Mouse (Mus musculus) MEL (cell line): ENCODE measurements around the gene Gm10306. TPM values are rescaled to one million over a fixed set of nuclear protein-coding genes. Genes with fewer than 3 reads are reported as not detected.

Experiments
- DNase-seq: peaks from one replicate; pipeline ENCODE4 v3.0.0; 2011; ENCODE audit warnings: low read depth, low spot score
- H3K27ac ChIP-seq: 2 replicates; pipeline ENCODE4 v1.5.1; 2012; ENCODE audit warnings: low read depth, mild to moderate bottlenecking, control low read depth, low read length, moderate library complexity; ENCODE audit not compliant: control insufficient read depth
- H3K27me3 ChIP-seq, 2 experiments: fragments of 150-350 bp in 1 of 2; sonication (generic) in 1 of 2; 2 replicates each; pipeline ENCODE4 v1.6.1; 2012; ENCODE audit warnings: low read length in 2 of 2, mild to moderate bottlenecking in 2 of 2, improper control_type of control experiment in 1 of 2, moderate library complexity in 1 of 2; ENCODE audit not compliant: insufficient read depth in 2 of 2, control insufficient read depth in 1 of 2
- H3K36me3 ChIP-seq, 2 experiments: 2 replicates each; pipeline ENCODE4 v1.6.1; 2012 to 2014; ENCODE audit warnings: low read length in 2 of 2, improper control_type of control experiment in 1 of 2, inconsistent platforms in 1 of 2, mild to moderate bottlenecking in 1 of 2; ENCODE audit not compliant: insufficient read depth in 2 of 2, control insufficient read depth in 1 of 2
- H3K4me1 ChIP-seq, 2 experiments: fragments of 150-350 bp in 1 of 2; sonication (generic) in 1 of 2; 2 replicates each; pipeline ENCODE4 v1.6.1; 2012; ENCODE audit warnings: low read length in 2 of 2, improper control_type of control experiment in 1 of 2, mild to moderate bottlenecking in 1 of 2; ENCODE audit not compliant: insufficient read depth in 2 of 2, control insufficient read depth in 1 of 2
- H3K4me3 ChIP-seq, 2 experiments: fragments of 150-350 bp in 1 of 2; sonication (generic) in 1 of 2; 2 replicates each; pipeline ENCODE4 v1.5.1; 2012; ENCODE audit warnings: low read depth in 2 of 2, low read length in 2 of 2, mild to moderate bottlenecking in 2 of 2, moderate library complexity in 2 of 2, control low read depth in 1 of 2, improper control_type of control experiment in 1 of 2; ENCODE audit not compliant: control insufficient read depth in 1 of 2, insufficient read depth in 1 of 2
- H3K79me2 ChIP-seq: 2 replicates; pipeline ENCODE4 v1.6.1; 2012; ENCODE audit warnings: mild to moderate bottlenecking, low read length, moderate library complexity; ENCODE audit not compliant: control insufficient read depth, poor library complexity, insufficient read depth
- H3K9ac ChIP-seq: 2 replicates; pipeline ENCODE4 v1.6.1; 2012; ENCODE audit warnings: low read depth, mild to moderate bottlenecking, control low read depth, low read length, moderate library complexity; ENCODE audit not compliant: control insufficient read depth, poor library complexity, severe bottlenecking
- H3K9me3 ChIP-seq: fragments of 150-350 bp; sonication (generic); replicated peaks from 2 replicates; pipeline ENCODE4 v1.6.1; 2012; ENCODE audit warnings: mild to moderate bottlenecking, low read length, improper control_type of control experiment, moderate library complexity; ENCODE audit not compliant: insufficient read depth
- CHD1 ChIP-seq: IDR thresholded peaks from 2 replicates; pipeline ENCODE4 v1.6.1; 2012; ENCODE audit warnings: low read depth, mild to moderate bottlenecking, inconsistent platforms, low read length, improper control_type of control experiment
- CHD2 ChIP-seq: IDR thresholded peaks from 2 replicates; pipeline ENCODE4 v1.6.1; 2011; ENCODE audit warnings: low read length, improper control_type of control experiment
- CTCF ChIP-seq, 3 experiments: IDR thresholded peaks in 2 of 3; conservative IDR thresholded peaks in 1 of 3; 2 replicates each; pipeline ENCODE4 v1.5.1; 2011 to 2012; ENCODE audit warnings: low read length in 3 of 3, low read depth in 2 of 3, mild to moderate bottlenecking in 2 of 3, improper control_type of control experiment in 1 of 3, inconsistent platforms in 1 of 3, mixed read lengths in 1 of 3, moderate library complexity in 1 of 3; ENCODE audit not compliant: control insufficient read depth in 1 of 3, insufficient read depth in 1 of 3, poor library complexity in 1 of 3, severe bottlenecking in 1 of 3
- E2F4 ChIP-seq: IDR thresholded peaks from 2 replicates; pipeline ENCODE4 v1.6.1; 2011; ENCODE audit warnings: low read depth, low read length, improper control_type of control experiment, borderline replicate concordance
- EP300 ChIP-seq, 2 experiments: IDR thresholded peaks; 2 replicates each; pipeline ENCODE4 v1.6.1; 2011; ENCODE audit warnings: improper control_type of control experiment in 2 of 2, low read length in 2 of 2, low read depth in 1 of 2, mild to moderate bottlenecking in 1 of 2
- ETS1 ChIP-seq: IDR thresholded peaks from 2 replicates; pipeline ENCODE4 v1.6.1; 2012; ENCODE audit warnings: low read depth, mild to moderate bottlenecking, inconsistent platforms, low read length, improper control_type of control experiment, moderate library complexity
- KAT2A ChIP-seq: conservative IDR thresholded peaks from 2 replicates; pipeline ENCODE4 v1.6.1; 2012; ENCODE audit warnings: low read depth, low read length, improper control_type of control experiment, inconsistent platforms
- MAFK ChIP-seq: IDR thresholded peaks from 2 replicates; pipeline ENCODE4 v1.6.1; 2011; ENCODE audit warnings: low read depth, mild to moderate bottlenecking, low read length, improper control_type of control experiment, borderline replicate concordance
- MAX ChIP-seq: IDR thresholded peaks from 2 replicates; pipeline ENCODE4 v1.6.1; 2011; ENCODE audit warnings: low read length, improper control_type of control experiment
- MEF2A ChIP-seq: IDR thresholded peaks from 2 replicates; pipeline ENCODE4 v1.6.1; 2014; ENCODE audit warnings: low read depth, mild to moderate bottlenecking, inconsistent platforms, low read length, improper control_type of control experiment; ENCODE audit not compliant: poor library complexity, insufficient replicate concordance, severe bottlenecking; ENCODE audit errors: extremely low read depth
- NELFE ChIP-seq: IDR thresholded peaks from 2 replicates; pipeline ENCODE4 v1.6.1; 2011; ENCODE audit warnings: low read depth, low read length, improper control_type of control experiment
- POLR2AphosphoS2 ChIP-seq: IDR thresholded peaks from 2 replicates; pipeline ENCODE4 v1.6.1; 2011; ENCODE audit warnings: low read length, improper control_type of control experiment
- POLR2AphosphoS5 ChIP-seq: IDR thresholded peaks from 2 replicates; pipeline ENCODE4 v1.6.1; 2012; ENCODE audit warnings: low read depth, borderline replicate concordance, mild to moderate bottlenecking, inconsistent platforms, low read length, moderate library complexity, mixed read lengths
- RAD21 ChIP-seq: IDR thresholded peaks from 2 replicates; pipeline ENCODE4 v1.6.1; 2011; ENCODE audit warnings: mild to moderate bottlenecking, low read depth, low read length, improper control_type of control experiment
- SIN3A ChIP-seq: IDR thresholded peaks from 2 replicates; pipeline ENCODE4 v1.6.1; 2012; ENCODE audit warnings: low read length, improper control_type of control experiment, inconsistent platforms
- SMC3 ChIP-seq: IDR thresholded peaks from 2 replicates; pipeline ENCODE4 v1.6.1; 2011; ENCODE audit warnings: low read depth, low read length, improper control_type of control experiment
- TAL1 ChIP-seq: IDR thresholded peaks from 2 replicates; pipeline ENCODE4 v1.6.1; 2012; ENCODE audit warnings: mild to moderate bottlenecking, inconsistent platforms, low read length, moderate library complexity, mixed read lengths
- TBP ChIP-seq: IDR thresholded peaks from 2 replicates; pipeline ENCODE4 v1.8.0; 2011; ENCODE audit warnings: low read depth, low read length, improper control_type of control experiment
- UBTF ChIP-seq: IDR thresholded peaks from 2 replicates; pipeline ENCODE4 v1.6.1; 2012; ENCODE audit warnings: low read depth, mild to moderate bottlenecking, inconsistent platforms, low read length, improper control_type of control experiment, moderate library complexity, borderline replicate concordance; ENCODE audit not compliant: insufficient read depth
- USF1 ChIP-seq: IDR thresholded peaks from 2 replicates; pipeline ENCODE4 v1.6.1; 2014; ENCODE audit warnings: low read depth, mild to moderate bottlenecking, inconsistent platforms, low read length, improper control_type of control experiment, moderate library complexity
- USF2 ChIP-seq, 2 experiments: IDR thresholded peaks; 2 replicates each; pipeline ENCODE4 v1.6.1; 2011 to 2012; ENCODE audit warnings: improper control_type of control experiment in 2 of 2, low read length in 2 of 2, borderline replicate concordance in 1 of 2, inconsistent platforms in 1 of 2, low read depth in 1 of 2, mild to moderate bottlenecking in 1 of 2; ENCODE audit not compliant: insufficient read depth in 1 of 2
- ZC3H11A ChIP-seq: IDR thresholded peaks from 2 replicates; pipeline ENCODE4 v1.6.1; 2012; ENCODE audit warnings: low read depth, mild to moderate bottlenecking, inconsistent platforms, low read length, improper control_type of control experiment
- ZKSCAN1 ChIP-seq: IDR thresholded peaks from 2 replicates; pipeline ENCODE4 v1.6.1; 2012; ENCODE audit warnings: low read depth, mild to moderate bottlenecking, inconsistent platforms, low read length, improper control_type of control experiment, moderate library complexity
- ZMIZ1 ChIP-seq: IDR thresholded peaks from 2 replicates; pipeline ENCODE4 v1.6.1; 2012; ENCODE audit warnings: low read depth, mild to moderate bottlenecking, inconsistent platforms, low read length, improper control_type of control experiment, moderate library complexity
- ZNF384 ChIP-seq: IDR thresholded peaks from 2 replicates; pipeline ENCODE4 v1.6.1; 2012; ENCODE audit warnings: low read depth, mild to moderate bottlenecking, inconsistent platforms, low read length, improper control_type of control experiment
- polyA plus RNA-seq, 2 experiments: library from polyadenylated mRNA; stranded (reverse) in 1 of 2; unstranded in 1 of 2; fragments of >175 nt in 1 of 2; fragments of >200 nt in 1 of 2; gene quantifications; 2 replicates each; pipeline versions ENCODE4 v1.2.1 to v1.2.4; 2012; ENCODE audit warnings: low replicate concordance in 2 of 2, low read depth in 1 of 2; ENCODE audit not compliant: insufficient read length in 2 of 2, insufficient read depth in 1 of 2, missing spikeins in 1 of 2
- total RNA-seq: library from RNA; depleted of rRNA; stranded (reverse); fragments of 300-350 nt; gene quantifications from 2 replicates; pipeline ENCODE4 v1.2.3, GENCODE M21; 2012

Gm10306 gene
- total and polyA plus RNA-seq, 3 experiments: 1.0 TPM; not detected in 2

- H3K36me3 ChIP-seq: peaks cover 2 to 5% of the 10 kb centered on the region in 2 experiments
Measured at GRCm38 (mm10) chr4:94533205-94533604, 23.1 kb upstream of the Gm10306 start.

GRCm38 (mm10) chr4:94543041-94543440 lies 13.3 kb upstream of the Gm10306 start:
- Histone ChIP-seq H3K9ac (no peak overlapping the region), H3K36me3 (peaks cover 5 to 6% of the 10 kb centered on the region in 2 experiments; a peak in 3 of 4 replicates), H3K4me1 (no peaks in the 10 kb centered on the region; a peak in 1 of 4 replicates), H3K27me3 (no peaks in the 10 kb centered on the region), H3K27ac (no peak overlapping the region), H3K79me2 (no peaks in the 10 kb centered on the region), H3K9me3 (no peaks in the 10 kb centered on the region), H3K4me3 (no peak overlapping the region)
- TF ChIP-seq NELFE (no peak), SMC3 (no peak), CTCF (IDR thresholded peaks at IDR 0.05 in 2 of 3, conservative IDR thresholded peaks at IDR 0.05 in 1 of 3; ENCODE audit: control insufficient read depth in 1 of 3, insufficient read depth in 1 of 3, low read depth in 2 of 3, low read length in 3 of 3, poor library complexity in 1 of 3, severe bottlenecking in 1 of 3) (no peak), USF1 (no peak), E2F4 (no peak), RAD21 (no peak), EP300 (IDR thresholded peaks at IDR 0.05; ENCODE audit: low read depth in 1 of 2, low read length in 2 of 2) (no peak), ZKSCAN1 (no peak), UBTF (no peak), ETS1 (no peak), USF2 (IDR thresholded peaks at IDR 0.05; ENCODE audit: borderline replicate concordance in 1 of 2, insufficient read depth in 1 of 2, low read depth in 1 of 2, low read length in 2 of 2) (no peak)
- no peak for DNase-seq

More at GRCm38 (mm10) chr4:94533205-94533604, 23.1 kb upstream of the Gm10306 start:
- Histone ChIP-seq H3K9ac (no peak overlapping the region), H3K9me3 (no peaks in the 10 kb centered on the region), H3K27ac (no peak overlapping the region), H3K4me1 (no peaks in the 10 kb centered on the region; a peak in 1 of 4 replicates), H3K4me3 (no peak overlapping the region), H3K79me2 (no peaks in the 10 kb centered on the region; the same call in 1 of the 2 replicates), H3K27me3 (no peaks in the 10 kb centered on the region)
- no peak for DNase-seq
- TF ChIP-seq MAFK (no peak), ZNF384 (peak; percentile 86)

GRCm38 (mm10) chr4:94544321-94544720 lies 12.0 kb upstream of the Gm10306 start:
- H3K4me1 ChIP-seq: no peaks in the 10 kb centered on the region; a peak in 1 of 4 replicates
- H3K9ac ChIP-seq: no peak overlapping the region
- H3K36me3 ChIP-seq: peaks cover 5 to 6% of the 10 kb centered on the region in 2 experiments; a peak in 3 of 4 replicates
- no peak for DNase-seq
- no peaks in the 10 kb centered on the region for H3K79me2 ChIP-seq
- no peak overlapping the region for H3K4me3 ChIP-seq
- no peaks in the 10 kb centered on the region for H3K9me3 ChIP-seq
- H3K27ac ChIP-seq: no peak overlapping the region
- H3K27me3 ChIP-seq: no peaks in the 10 kb centered on the region
- TF ChIP-seq MAX: no peak
- no peak for TF ChIP-seq ZC3H11A
- no peak for TF ChIP-seq NELFE
- no peak for TF ChIP-seq POLR2AphosphoS2
- TF ChIP-seq POLR2AphosphoS5: no peak
- TF ChIP-seq ZMIZ1: no peak
- TF ChIP-seq TAL1: no peak
- TF ChIP-seq CHD1: no peak
- TF ChIP-seq USF2 (IDR thresholded peaks at IDR 0.05; ENCODE audit: borderline replicate concordance in 1 of 2, insufficient read depth in 1 of 2, low read depth in 1 of 2, low read length in 2 of 2): no peak
- no peak for TF ChIP-seq CTCF (IDR thresholded peaks at IDR 0.05 in 2 of 3, conservative IDR thresholded peaks at IDR 0.05 in 1 of 3; ENCODE audit: control insufficient read depth in 1 of 3, insufficient read depth in 1 of 3, low read depth in 2 of 3, low read length in 3 of 3, poor library complexity in 1 of 3, severe bottlenecking in 1 of 3)
- no peak for TF ChIP-seq RAD21
- TF ChIP-seq E2F4: no peak
- TF ChIP-seq SIN3A: no peak
- TF ChIP-seq KAT2A: no peak
- TF ChIP-seq UBTF: no peak
- no peak for TF ChIP-seq TBP
- TF ChIP-seq MEF2A: no peak
- TF ChIP-seq CHD2: no peak
